Mouse (Mus musculus): ENCODE data around the gene Degs1. TPM values are rescaled to one million over a fixed set of nuclear protein-coding genes. Genes with fewer than 3 reads are reported as not detected.

Degs1 gene
- polyA plus RNA-seq, 1 experiment from 2014 or later: 70.2 TPM

DNA sequence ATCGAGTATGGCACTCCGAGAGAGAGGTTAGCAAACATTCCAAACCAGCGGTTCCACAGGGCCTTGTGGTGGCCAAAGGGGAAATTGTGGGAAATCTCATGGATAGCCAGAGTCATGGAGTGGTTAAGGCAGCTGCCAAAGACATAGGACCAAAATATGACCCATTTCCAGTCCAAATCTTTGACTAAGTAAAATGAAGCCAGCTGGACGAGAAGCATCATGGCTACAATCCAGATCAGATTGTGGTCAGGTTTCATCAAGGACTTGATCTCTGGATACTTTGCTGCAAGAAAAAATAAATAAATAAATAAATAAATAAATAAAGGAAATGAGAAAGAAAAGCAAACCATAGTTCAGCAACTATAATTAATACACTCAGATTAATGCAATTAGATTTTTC is 3.2 kb downstream of the Degs1 start:
- peaks cover 21% of the 10 kb centered on the region for H3K4me1 ChIP-seq
- 90% methylated on average over 4 of the region's 4 CpGs for WGBS
- no peak overlapping the region for H3K9ac ChIP-seq
- no peak overlapping the region for H3K27ac ChIP-seq
- 0 out of 2 replicates have a peak, but pooled peaks cover 3% of the 10 kb centered on the region for H3K27me3 ChIP-seq
- no peak overlapping the region for H3K4me2 ChIP-seq (replicated peaks)
- ATAC-seq (ENCODE audit: low FRiP score): no peak
- no peak overlapping the region for H3K4me3 ChIP-seq
- no peaks in the 10 kb centered on the region for H3K9me3 ChIP-seq (replicated peaks)
- H3K36me3 ChIP-seq: peaks cover 38% of the 10 kb centered on the region

DNA sequence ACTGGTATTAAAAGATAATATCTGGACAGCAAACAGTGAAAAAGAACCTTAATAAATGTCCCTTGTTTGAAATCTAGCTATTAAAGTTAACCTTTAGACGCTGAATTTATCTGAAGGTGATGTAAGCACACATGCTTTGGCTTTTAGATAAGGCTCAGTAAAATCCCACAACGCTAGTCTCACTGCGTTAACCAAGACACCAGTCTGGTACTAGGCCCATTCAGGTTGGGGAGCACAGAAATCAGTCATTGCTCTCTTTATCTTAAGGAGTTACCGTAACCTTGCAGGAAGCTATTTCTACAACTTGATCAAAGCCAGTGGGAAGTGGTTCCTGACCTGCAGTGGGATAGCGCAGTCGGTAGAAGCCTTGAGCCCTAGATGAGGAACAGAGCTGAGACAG is 7.5 kb downstream of the Degs1 start:
- H3K4me1 ChIP-seq: peaks cover 2% of the 10 kb centered on the region; the same call in 1 of the 2 replicates
- no peaks in the 10 kb centered on the region for H3K27me3 ChIP-seq
- ATAC-seq (ENCODE audit: low FRiP score): no peak
- 96% methylated on average over 6 of the region's 6 CpGs for WGBS
- H3K9ac ChIP-seq: no peak overlapping the region
- no peak overlapping the region for H3K4me3 ChIP-seq
- H3K36me3 ChIP-seq: peaks cover 47% of the 10 kb centered on the region
- no peak overlapping the region for H3K27ac ChIP-seq
- H3K9me3 ChIP-seq (replicated peaks): no peaks in the 10 kb centered on the region
- no peak overlapping the region for H3K4me2 ChIP-seq (replicated peaks)

DNA sequence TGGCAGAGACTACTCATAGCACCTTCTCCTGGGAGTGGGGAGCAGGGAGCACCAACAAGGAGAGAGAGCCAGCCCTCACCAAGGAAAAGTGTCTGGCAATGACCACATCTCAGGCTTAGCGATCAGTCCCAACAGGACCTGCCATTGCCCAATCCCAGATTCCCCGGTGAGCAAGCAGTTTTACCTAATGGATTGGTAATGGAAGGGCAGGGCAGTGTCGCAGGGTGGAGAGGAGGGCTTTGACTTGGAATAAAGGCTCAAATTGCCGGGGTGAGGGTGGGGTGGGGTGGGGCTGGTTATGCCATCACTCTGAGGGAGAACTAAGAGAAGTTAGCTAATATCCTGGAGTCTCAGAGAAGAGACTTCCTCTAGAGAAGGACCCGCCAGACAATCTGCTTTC is 11.0 kb downstream of the Degs1 start:
- no peak for ATAC-seq (ENCODE audit: low FRiP score)
- WGBS: 92% methylated on average over 5 of the region's 5 CpGs
- H3K27ac ChIP-seq: no peak overlapping the region
- H3K36me3 ChIP-seq: peaks cover 25% of the 10 kb centered on the region
- no peak overlapping the region for H3K4me3 ChIP-seq
- no peak overlapping the region for H3K4me2 ChIP-seq (replicated peaks)
- H3K9ac ChIP-seq: no peak overlapping the region
- H3K4me1 ChIP-seq: no peaks in the 10 kb centered on the region
- no peaks in the 10 kb centered on the region for H3K27me3 ChIP-seq
- H3K9me3 ChIP-seq (replicated peaks): no peaks in the 10 kb centered on the region

DNA sequence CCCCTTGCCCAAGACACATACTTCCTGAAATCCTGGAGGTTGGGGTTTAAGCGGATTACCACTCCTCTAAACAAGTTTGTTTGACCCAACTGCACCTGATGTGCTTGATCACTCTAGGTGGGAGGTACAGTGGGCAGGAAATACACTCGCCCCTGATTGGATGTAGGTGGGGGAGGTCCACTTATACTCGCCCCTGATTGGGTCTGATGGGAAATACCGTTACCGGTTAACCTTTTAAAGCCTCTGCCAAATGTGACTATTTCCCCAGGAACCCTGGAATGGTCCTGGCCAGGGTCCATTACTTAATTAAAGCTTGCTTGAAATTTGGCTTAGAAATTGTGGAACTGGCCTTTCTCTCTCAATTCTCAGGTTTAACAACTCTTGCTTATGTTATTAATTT is 11.5 kb downstream of the Degs1 start:
- Histone ChIP-seq H3K4me1 (no peaks in the 10 kb centered on the region), H3K9me3 (replicated peaks) (no peaks in the 10 kb centered on the region), H3K27me3 (no peaks in the 10 kb centered on the region), H3K36me3 (peaks cover 21% of the 10 kb centered on the region), H3K9ac (no peak overlapping the region), H3K4me3 (no peak overlapping the region), H3K27ac (no peak overlapping the region), H3K4me2 (replicated peaks) (no peak overlapping the region)
- 82% methylated on average over 5 of the region's 5 CpGs for WGBS
- ATAC-seq (ENCODE audit: low FRiP score): no peak

DNA sequence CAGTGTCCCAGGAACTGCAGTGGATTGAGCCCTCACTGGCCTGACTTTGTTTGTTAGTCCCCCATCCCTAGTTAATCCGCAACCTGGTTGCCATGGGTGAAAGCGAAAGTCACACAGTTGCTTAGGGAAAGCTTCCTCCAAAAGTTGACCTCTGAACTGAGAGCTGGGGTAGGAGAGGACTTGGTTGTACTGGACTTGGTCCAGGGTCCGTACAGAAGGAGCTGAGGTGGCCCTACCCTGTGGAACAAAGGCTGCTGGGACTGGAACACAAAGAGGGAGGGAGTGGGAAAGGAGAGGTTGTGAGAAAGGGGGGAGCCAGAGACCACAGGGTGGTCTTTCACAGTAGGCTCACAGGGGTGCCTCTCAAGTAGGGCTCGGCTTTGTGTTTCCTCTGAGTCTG is 14.3 kb downstream of the Degs1 start:
- Histone ChIP-seq H3K4me3 (no peak overlapping the region), H3K36me3 (peaks cover 5% of the 10 kb centered on the region; the same call in 1 of the 2 replicates), H3K27ac (no peak overlapping the region), H3K9me3 (replicated peaks) (no peaks in the 10 kb centered on the region), H3K27me3 (no peaks in the 10 kb centered on the region), H3K4me1 (no peaks in the 10 kb centered on the region), H3K4me2 (replicated peaks) (no peak overlapping the region), H3K9ac (no peak overlapping the region)
- WGBS: 39% methylated on average over 4 of the region's 4 CpGs
- ATAC-seq (ENCODE audit: low FRiP score): no peak

DNA sequence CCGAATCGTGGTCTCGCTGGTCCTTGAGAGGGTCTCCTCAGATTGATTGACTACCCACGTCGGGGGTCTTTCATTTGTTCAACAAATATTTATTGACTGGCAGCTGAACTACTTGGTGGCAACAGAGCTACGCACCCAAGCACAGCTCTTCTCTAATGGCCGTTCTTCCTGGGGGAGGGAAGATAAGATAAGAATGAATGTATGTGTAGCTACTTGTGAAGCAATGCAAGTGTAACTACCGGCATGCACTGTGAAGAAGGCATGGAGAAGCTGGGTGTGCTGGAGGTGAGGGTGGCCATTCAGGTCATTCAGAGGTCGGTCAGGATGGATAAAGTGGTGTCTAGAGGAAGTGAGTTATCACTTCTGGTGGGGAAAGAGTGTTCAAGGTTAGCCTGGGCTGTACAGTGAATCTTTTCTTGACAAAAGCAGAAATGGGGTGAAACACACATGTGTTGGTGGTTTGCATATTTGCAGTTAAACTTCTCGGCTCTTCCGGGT is 16.5 kb downstream of the Degs1 start:
- Histone ChIP-seq H3K4me1 (no peaks in the 10 kb centered on the region), H3K4me3 (no peak overlapping the region), H3K27me3 (no peaks in the 10 kb centered on the region), H3K4me2 (replicated peaks) (no peak overlapping the region), H3K36me3 (no peaks in the 10 kb centered on the region), H3K9ac (no peak overlapping the region), H3K27ac (no peak overlapping the region), H3K9me3 (replicated peaks) (no peaks in the 10 kb centered on the region)
- no peak for ATAC-seq (ENCODE audit: low FRiP score)
- 95% methylated on average over 11 of the region's 11 CpGs for WGBS

DNA sequence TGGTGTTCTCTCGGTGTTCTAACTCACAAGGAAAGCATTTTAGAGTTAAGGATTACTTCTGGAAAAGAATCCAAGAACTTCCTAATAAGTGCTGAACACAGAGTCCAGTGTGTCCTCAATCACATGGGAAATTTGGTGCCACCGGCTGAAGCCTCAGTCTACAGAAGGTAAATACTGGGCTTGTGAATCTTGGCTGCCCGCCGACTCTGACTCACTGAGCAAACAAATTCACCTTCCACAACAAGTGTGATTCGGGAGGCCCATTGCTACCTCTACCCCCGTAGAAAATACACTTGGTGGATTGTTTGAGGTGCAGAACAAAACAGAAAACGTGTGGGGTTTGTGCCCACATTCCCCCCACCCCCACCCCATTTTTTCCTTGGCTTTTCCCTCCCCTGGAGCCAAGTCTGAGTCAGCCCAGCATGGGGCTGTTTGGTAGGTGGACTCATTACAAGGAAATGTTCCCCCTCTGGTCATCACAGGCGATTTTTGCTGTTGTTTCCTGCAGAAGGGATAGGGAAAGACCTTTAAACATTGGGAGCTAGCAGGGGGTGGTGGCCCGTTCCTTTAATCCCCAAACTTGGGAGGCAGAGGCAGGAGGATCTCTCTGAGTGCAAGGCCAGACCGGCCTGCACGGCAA is 26.4 kb downstream of the Degs1 start:
- no peak for ATAC-seq (ENCODE audit: low FRiP score)
- H3K4me2 ChIP-seq (replicated peaks): no peak overlapping the region
- WGBS: 86% methylated on average over 11 of the region's 11 CpGs

GRCm38 (mm10) chr1:182255031-182255430 is 27.6 kb downstream of the Degs1 start:
- no peak overlapping the region for H3K9ac ChIP-seq
- 86% methylated on average over 11 of the region's 11 CpGs for WGBS
- H3K27ac ChIP-seq: no peak overlapping the region
- H3K9me3 ChIP-seq (replicated peaks): no peaks in the 10 kb centered on the region; the same call in 1 of the 2 replicates
- H3K4me1 ChIP-seq: 0 out of 2 replicates have a peak, but pooled peaks cover 2% of the 10 kb centered on the region
- no peaks in the 10 kb centered on the region for H3K27me3 ChIP-seq
- ATAC-seq (ENCODE audit: low FRiP score): no peak
- no peak overlapping the region for H3K4me2 ChIP-seq (replicated peaks)
- H3K36me3 ChIP-seq: no peaks in the 10 kb centered on the region
- no peak overlapping the region for H3K4me3 ChIP-seq

More for the DNA sequence above, 26.4 kb downstream of the Degs1 start:
- Histone ChIP-seq H3K27ac (no peak overlapping the region), H3K4me3 (no peak overlapping the region), H3K36me3 (no peaks in the 10 kb centered on the region), H3K27me3 (no peaks in the 10 kb centered on the region), H3K4me1 (no peaks in the 10 kb centered on the region), H3K9ac (no peak overlapping the region), H3K9me3 (replicated peaks) (no peaks in the 10 kb centered on the region; the same call in 1 of the 2 replicates)

DNA sequence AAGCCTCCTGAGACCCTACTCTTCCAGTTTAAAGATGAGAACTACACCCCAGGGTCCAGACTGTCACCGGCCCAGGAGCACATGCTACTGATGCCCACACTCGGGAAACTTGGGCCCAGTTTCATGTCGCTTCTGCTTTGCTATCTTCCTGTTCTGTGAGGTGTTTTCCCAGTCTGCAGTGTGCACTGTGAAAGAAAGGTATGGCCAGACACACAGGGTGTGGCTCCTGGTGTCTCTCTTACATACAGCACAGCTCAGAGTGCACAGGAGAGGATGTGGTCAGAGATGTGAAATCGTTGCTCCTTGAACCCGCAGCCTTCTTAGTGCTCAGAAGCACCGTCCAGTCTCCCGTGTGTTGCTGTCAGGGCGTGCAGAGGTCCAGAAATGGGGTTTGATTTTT is 28.0 kb downstream of the Degs1 start:
- no peaks in the 10 kb centered on the region for H3K27me3 ChIP-seq
- no peak overlapping the region for H3K9ac ChIP-seq
- H3K4me2 ChIP-seq (replicated peaks): no peak overlapping the region
- WGBS: 92% methylated on average over 8 of the region's 8 CpGs
- no peaks in the 10 kb centered on the region for H3K36me3 ChIP-seq
- no peak overlapping the region for H3K27ac ChIP-seq
- H3K4me1 ChIP-seq: 0 out of 2 replicates have a peak, but pooled peaks cover 2% of the 10 kb centered on the region
- no peak overlapping the region for H3K4me3 ChIP-seq
- H3K9me3 ChIP-seq (replicated peaks): no peaks in the 10 kb centered on the region; the same call in 1 of the 2 replicates
- ATAC-seq (ENCODE audit: low FRiP score): no peak

DNA sequence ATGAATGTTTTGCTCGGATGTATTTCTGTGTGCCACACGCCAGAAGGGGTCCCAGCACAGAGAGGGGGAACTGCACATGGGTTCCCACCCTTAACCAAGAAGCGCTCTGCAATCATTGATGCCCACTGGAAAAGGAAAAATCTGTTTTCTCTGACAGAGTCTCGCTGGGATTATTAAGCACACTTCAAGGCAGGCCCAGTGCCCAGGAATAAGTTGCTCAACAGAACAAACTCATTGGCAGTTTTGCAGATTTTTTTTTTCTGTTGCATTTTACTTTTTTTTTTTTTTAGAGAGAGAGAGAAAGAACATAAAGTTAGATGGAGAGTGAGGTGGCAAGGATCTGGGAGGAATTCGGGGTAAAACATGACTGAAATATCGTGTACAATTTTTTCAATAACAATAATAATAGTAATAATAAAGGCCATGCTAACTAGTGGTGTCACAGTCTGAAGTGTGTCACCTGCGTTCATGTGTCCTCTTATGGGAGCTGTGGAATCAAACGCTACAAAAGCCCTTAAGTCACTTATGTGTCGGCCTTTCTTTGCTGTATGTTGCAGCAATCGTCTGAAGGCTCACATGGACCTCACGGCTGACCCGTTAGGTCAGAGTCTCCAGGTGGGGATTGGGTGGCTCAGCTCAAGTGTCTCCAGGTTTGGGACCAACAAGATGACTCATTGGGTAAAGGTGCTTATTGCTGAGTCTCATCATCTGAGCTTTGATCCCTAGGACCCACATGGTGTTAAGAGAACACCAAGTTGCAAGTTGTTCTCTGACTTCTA is 28.7 kb downstream of the Degs1 start:
- ATAC-seq (ENCODE audit: low FRiP score): no peak
- no peaks in the 10 kb centered on the region for H3K27me3 ChIP-seq
- WGBS: 95% methylated on average over 12 of the region's 12 CpGs

DNA sequence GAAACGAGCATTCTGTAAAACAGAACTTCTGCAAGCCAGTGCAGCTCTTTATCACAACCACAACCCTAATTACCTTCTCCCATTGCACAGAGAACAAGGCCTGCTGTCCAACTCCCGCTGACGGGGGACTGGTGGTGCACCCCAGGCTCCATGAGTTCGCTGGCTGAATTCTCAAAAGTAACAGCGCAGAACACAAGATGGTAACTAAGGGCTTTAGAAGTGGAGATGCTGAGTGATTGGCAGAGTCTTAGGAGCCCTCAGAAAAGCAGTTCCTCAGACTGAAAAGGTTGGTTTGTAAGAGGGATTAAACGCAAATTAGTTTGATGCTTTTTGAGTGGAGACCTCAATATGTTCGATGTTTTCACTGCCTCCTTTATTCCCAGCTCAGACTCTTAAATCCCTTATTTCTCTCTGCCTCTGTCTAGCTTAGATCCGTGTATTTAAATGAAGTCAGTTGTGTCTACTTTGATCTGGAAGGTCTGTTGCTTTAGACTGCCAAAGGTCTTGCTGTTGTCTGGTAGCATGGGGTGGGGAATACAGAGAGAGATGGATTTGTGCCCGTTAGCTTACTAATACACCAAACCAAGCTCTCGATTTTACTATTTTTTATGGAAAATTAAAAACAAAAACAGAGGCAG is 30.0 kb downstream of the Degs1 start:
- 76% methylated on average over 10 of the region's 10 CpGs for WGBS
- no peak overlapping the region for H3K4me3 ChIP-seq
- no peaks in the 10 kb centered on the region for H3K27me3 ChIP-seq
- no peak overlapping the region for H3K27ac ChIP-seq
- no peak overlapping the region for H3K4me2 ChIP-seq (replicated peaks)
- 0 out of 2 replicates have a peak, but pooled peaks cover 2% of the 10 kb centered on the region for H3K4me1 ChIP-seq
- H3K36me3 ChIP-seq: no peaks in the 10 kb centered on the region
- H3K9me3 ChIP-seq (replicated peaks): no peaks in the 10 kb centered on the region; the same call in 1 of the 2 replicates
- ATAC-seq (ENCODE audit: low FRiP score): no peak
- no peak overlapping the region for H3K9ac ChIP-seq

More for the DNA sequence above, 28.7 kb downstream of the Degs1 start:
- Histone ChIP-seq H3K36me3 (no peaks in the 10 kb centered on the region), H3K9me3 (replicated peaks) (no peaks in the 10 kb centered on the region; the same call in 1 of the 2 replicates), H3K4me3 (no peak overlapping the region), H3K27ac (no peak overlapping the region), H3K4me1 (0 out of 2 replicates have a peak, but pooled peaks cover 2% of the 10 kb centered on the region), H3K9ac (no peak overlapping the region), H3K4me2 (replicated peaks) (no peak overlapping the region)

DNA sequence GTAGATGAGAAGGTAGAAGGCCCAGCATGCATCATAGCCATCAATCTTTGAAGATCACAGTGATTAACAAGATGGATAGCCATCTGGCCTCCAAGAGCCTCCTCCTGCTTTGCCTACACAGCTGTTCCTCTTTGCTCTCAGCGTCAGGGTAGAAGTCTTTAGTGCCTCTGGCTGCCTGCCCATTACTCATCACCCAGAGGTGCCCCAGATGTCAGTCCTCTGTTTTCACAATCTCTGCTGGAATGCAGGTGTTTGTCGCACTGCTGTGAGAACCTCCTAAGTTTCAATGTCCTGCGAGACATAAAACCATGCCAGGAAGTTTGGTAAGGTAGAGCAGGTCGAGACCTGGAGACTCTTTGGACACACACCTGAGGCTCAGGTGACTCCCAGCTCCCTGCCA is 31.9 kb downstream of the Degs1 start:
- 0 out of 2 replicates have a peak, but pooled peaks cover 2% of the 10 kb centered on the region for H3K4me1 ChIP-seq
- H3K27me3 ChIP-seq: no peaks in the 10 kb centered on the region
- no peak overlapping the region for H3K4me2 ChIP-seq (replicated peaks)
- H3K36me3 ChIP-seq: no peaks in the 10 kb centered on the region
- ATAC-seq (ENCODE audit: low FRiP score): no peak
- 71% methylated on average over 4 of the region's 4 CpGs for WGBS
- no peaks in the 10 kb centered on the region for H3K9me3 ChIP-seq (replicated peaks)
- no peak overlapping the region for H3K4me3 ChIP-seq
- no peak overlapping the region for H3K9ac ChIP-seq
- H3K27ac ChIP-seq: no peak overlapping the region
